In the genomic region with DNA sequence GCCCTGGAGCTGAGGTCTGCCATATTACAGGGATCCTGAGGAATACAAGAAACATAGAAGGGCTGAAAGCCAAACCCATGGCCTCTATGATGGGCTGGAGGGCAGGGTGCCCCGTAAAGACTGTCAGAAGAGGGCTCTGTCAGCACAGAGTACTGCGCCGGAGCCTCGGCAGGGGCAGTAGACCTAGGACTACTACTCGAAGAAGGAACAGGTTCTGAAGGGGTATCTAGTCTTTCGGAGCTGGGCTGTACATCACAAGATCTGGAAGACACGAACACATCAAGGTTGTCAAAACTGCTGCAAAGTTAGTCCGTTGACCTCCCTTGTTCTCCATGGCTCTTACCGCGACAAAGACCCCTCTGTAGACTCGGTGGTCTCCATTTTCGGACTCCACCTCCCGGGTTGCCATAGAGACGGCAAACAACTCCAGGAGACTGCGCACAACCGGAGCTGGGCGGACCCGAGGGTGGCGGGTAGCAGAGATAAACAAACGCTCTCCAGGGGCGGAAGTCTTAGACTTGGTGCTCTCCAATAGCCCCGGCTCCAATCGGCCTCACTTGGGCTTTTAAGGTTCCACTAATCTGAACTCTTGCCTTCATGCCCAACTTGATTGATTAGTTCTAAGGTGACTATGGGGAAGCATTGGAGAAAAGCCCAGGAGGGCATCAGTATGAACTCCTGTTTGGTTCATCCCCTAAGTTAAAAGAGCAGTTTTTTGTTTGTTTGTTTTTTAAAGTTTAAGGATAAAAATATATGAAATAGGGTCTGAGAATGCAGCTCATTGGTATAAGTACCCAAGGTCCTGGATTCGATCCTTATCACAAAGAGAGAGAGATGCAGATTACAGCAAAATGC, we compare ENCODE assay signal across 1 mouse cellular context.
TF ChIP-seq lines count a peak whose summit lies in the region.

A gene (minus strand): TSS at position 434 of the 855 bp plus-strand sequence.

TF ChIP-seq in MEL, 35 proteins besides CTCF, POLR2A, EP300 and RAD21 (continued from another document):
- TF ChIP-seq ZNF384 (IDR thresholded peaks at IDR 0.05; ENCODE audit: low read depth, low read length) (no peak), SIN3A (IDR thresholded peaks at IDR 0.05; ENCODE audit: low read length) (no peak; the same call in none of the 2 replicates), USF1 (IDR thresholded peaks at IDR 0.05; ENCODE audit: low read depth, low read length) (no peak), TAL1 (IDR thresholded peaks at IDR 0.05; ENCODE audit: low read length) (no peak), TCF12 (IDR thresholded peaks at IDR 0.05; ENCODE audit: low read depth, low read length) (peak; percentile 42; the same call in 1 of the 2 replicates), HCFC1 (IDR thresholded peaks at IDR 0.05; ENCODE audit: low read depth, low read length) (peak; percentile 85), GABPA (IDR thresholded peaks at IDR 0.05; ENCODE audit: low read depth, low read length) (no peak), USF2 (IDR thresholded peaks at IDR 0.05; ENCODE audit: borderline replicate concordance in 1 of 2, insufficient read depth in 1 of 2, low read depth in 1 of 2, low read length in 2 of 2) (no peak), NRF1 (IDR thresholded peaks at IDR 0.05; ENCODE audit: insufficient read depth, low read depth, low read length, poor library complexity, severe bottlenecking) (peak; percentile 81), MYC (IDR thresholded peaks at IDR 0.05; ENCODE audit: low read depth, low read length) (no peak), E2F4 (IDR thresholded peaks at IDR 0.05; ENCODE audit: borderline replicate concordance, low read depth, low read length) (no peak), ZKSCAN1 (IDR thresholded peaks at IDR 0.05; ENCODE audit: low read depth, low read length) (no peak), CHD2 (IDR thresholded peaks at IDR 0.05; ENCODE audit: low read length) (no peak), ZMIZ1 (IDR thresholded peaks at IDR 0.05; ENCODE audit: low read depth, low read length) (0 out of 2 replicates have a peak, but pooled peaks have one; percentile 44), POLR2AphosphoS2 (IDR thresholded peaks at IDR 0.05; ENCODE audit: low read length) (no peak)
